Mouse (Mus musculus): ENCODE measurements around the gene Cnbp. TPM values are rescaled to one million over a fixed set of nuclear protein-coding genes. Genes with fewer than 3 reads are reported as not detected.

The Cnbp gene
- 100 to 1,000 TPM; 475 to 511 TPM for total RNA-seq (2021)
- long read RNA-seq, experiment 1, transcript Cnbp-203 (5 exons, 1,661 nt), result minor isoform, 217 of 974 reads
- long read RNA-seq, experiment 1, transcript Cnbp-208 (5 exons, 2,175 nt), result major isoform, 446 of 974 reads
- long read RNA-seq, experiment 1, transcript Cnbp-201 (5 exons, 2,178 nt), result minor isoform, 135 of 974 reads
- long read RNA-seq, experiment 1, transcript Cnbp-209 (5 exons, 1,614 nt), result minor isoform, 19 of 974 reads
- long read RNA-seq, experiment 1, partial matches to known transcripts, result 5 of 974 reads
- long read RNA-seq, experiment 1, other reads (novel, unspliced or antisense), result 137 of 974 reads
- long read RNA-seq, experiment 2, transcript Cnbp-209 (5 exons, 1,614 nt), result minor isoform, 15 of 1,074 reads
- long read RNA-seq, experiment 2, transcript Cnbp-208 (5 exons, 2,175 nt), result major isoform, 477 of 1,074 reads
- long read RNA-seq, experiment 2, transcript Cnbp-201 (5 exons, 2,178 nt), result minor isoform, 179 of 1,074 reads
- long read RNA-seq, experiment 2, transcript Cnbp-203 (5 exons, 1,661 nt), result minor isoform, 248 of 1,074 reads
- long read RNA-seq, experiment 2, partial matches to known transcripts, result 5 of 1,074 reads
- long read RNA-seq, experiment 2, other reads (novel, unspliced or antisense), result 134 of 1,074 reads

- peak; percentile 99 for DNase-seq
- intact Hi-C loops (cut with DNase I), result loop anchor here (5.0 kb wide), 1 partner anchor 36 kb away; the partner anchor contains the start of gene Copg1
- Histone ChIP-seq H3K27ac (peak within 1 kb of the TSS; percentile 100), H3K4me3 (peak within 1 kb of the TSS; percentile 96)
- no peak for TF ChIP-seq CTCF (IDR thresholded peaks at IDR 0.05)
Observed at GRCm38 (mm10) chr6:87850900-87851614, at the start of gene Cnbp. Gene Cnbp (minus strand): TSS chr6:87851106.

GRCm38 (mm10) chr6:87898028-87898427 lies 47.1 kb upstream of the Cnbp start:
- TF ChIP-seq CTCF (IDR thresholded peaks at IDR 0.05), result no peak
- no peak overlapping the region for H3K27ac ChIP-seq
- no peak overlapping the region for H3K4me3 ChIP-seq
- DNase-seq, result no peak
- intact Hi-C loops (cut with DNase I), result no loop called here

- no peak overlapping the region for H3K4me3 ChIP-seq
- no peak overlapping the region for H3K27ac ChIP-seq
- no peak for TF ChIP-seq CTCF (IDR thresholded peaks at IDR 0.05)
- DNase-seq, result no peak
- intact Hi-C loops (cut with DNase I), result loop anchor here (5.0 kb wide), 1 partner anchor 98 kb away; no protein-coding TSS in a partner anchor
Observed at GRCm38 (mm10) chr6:87893931-87894330, 43.0 kb upstream of the Cnbp start.

- Histone ChIP-seq H3K4me3 (peak within 1 kb of the TSS; percentile 85), H3K27ac (peak within 1 kb of the TSS; percentile 91)
- intact Hi-C loops (cut with DNase I), result loop anchor here (2.0 to 5.0 kb wide), 2 partner anchors 35 to 49 kb away; partner anchors contain the start of genes Cnbp and Isy1
- TF ChIP-seq CTCF (IDR thresholded peaks at IDR 0.05), result peak; percentile 99
- DNase-seq, result peak; percentile 100
Observed at GRCm38 (mm10) chr6:87887594-87888233, 36.8 kb upstream of the Cnbp start, which contains the start of gene Copg1. Gene Copg1 (plus strand): TSS chr6:87887814.

DNA sequence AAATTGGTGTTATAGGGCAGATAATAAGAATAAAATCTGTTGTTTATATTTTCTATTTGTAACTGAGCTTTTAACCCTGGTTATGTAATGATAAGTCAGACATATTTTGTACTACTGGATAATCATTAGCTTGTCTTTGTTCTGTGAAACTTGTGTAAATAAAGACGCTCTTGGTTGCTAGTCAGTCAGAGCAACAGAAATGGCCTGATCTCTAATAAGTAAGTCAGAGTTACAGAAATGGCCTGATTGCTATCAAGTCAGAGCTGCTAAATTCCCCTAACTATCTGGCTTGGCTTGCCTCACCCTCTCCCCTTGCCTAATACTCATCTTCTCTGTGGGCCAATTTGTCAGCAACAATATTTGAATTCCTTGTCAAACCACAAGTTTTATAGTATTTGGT lies 35.8 kb upstream of the Cnbp start:
- Histone ChIP-seq H3K4me3 (no peak overlapping the region), H3K27ac (no peak overlapping the region)
- DNase-seq, result no peak
- intact Hi-C loops (cut with DNase I), result loop anchor here (2.0 to 5.0 kb wide), 2 partner anchors 34 to 48 kb away; partner anchors contain the start of genes Cnbp and Isy1
- TF ChIP-seq CTCF (IDR thresholded peaks at IDR 0.05), result no peak

- intact Hi-C loops (cut with DNase I), result no loop called here
- no peak for DNase-seq
- no peak overlapping the region for H3K27ac ChIP-seq
- TF ChIP-seq CTCF (IDR thresholded peaks at IDR 0.05), result no peak
- H3K4me3 ChIP-seq, result no peak overlapping the region
Observed at GRCm38 (mm10) chr6:87882816-87883215, 31.9 kb upstream of the Cnbp start.

DNA sequence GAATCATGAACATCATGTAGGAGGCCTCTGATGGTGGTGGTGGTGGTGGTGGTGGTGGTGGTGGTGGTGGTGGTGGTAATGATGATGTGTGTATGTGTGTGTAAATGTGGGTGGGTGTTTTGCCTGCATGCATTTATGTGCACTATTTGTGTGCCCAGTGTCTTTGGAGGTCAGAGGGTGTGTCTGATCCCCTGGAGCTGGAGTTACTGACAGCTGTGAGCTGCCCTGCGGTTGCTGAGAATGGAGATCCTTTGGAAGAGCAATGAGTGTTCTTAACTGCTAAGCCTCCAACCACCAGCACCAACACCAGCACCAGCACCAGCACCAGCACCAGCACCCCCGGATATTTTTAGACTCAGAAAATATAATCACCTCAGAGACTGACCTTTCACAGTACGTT lies 31.3 kb upstream of the Cnbp start:
- Histone ChIP-seq H3K4me3 (no peak overlapping the region), H3K27ac (no peak overlapping the region)
- TF ChIP-seq CTCF (IDR thresholded peaks at IDR 0.05), result no peak
- no peak for DNase-seq
- intact Hi-C loops (cut with DNase I), result no loop called here

DNA sequence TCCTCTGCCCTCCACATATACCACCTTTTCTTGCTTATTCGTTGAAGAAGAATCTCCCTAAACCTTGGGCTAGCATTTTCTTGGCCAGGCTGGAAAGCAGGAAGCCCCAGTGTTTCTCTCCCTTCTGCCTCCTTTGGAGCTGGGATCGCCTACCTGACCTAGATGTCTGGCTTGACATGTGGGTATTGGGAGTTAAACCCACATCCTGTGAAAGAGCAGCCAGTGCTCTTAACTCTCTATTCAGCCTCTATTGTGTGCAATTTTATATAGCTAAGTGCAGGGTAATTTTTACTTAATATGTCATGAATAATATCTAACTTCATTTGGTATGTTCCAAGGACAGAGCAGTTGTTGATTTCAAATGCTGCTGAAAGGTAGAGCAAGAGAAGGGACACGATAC lies 28.7 kb upstream of the Cnbp start:
- no peak for TF ChIP-seq CTCF (IDR thresholded peaks at IDR 0.05)
- Histone ChIP-seq H3K27ac (no peak overlapping the region), H3K4me3 (no peak overlapping the region)
- DNase-seq, result no peak
- intact Hi-C loops (cut with DNase I), result no loop called here

GRCm38 (mm10) chr6:87879010-87879409 lies 28.1 kb upstream of the Cnbp start:
- no peak overlapping the region for H3K27ac ChIP-seq
- DNase-seq, result no peak
- no peak for TF ChIP-seq CTCF (IDR thresholded peaks at IDR 0.05)
- intact Hi-C loops (cut with DNase I), result no loop called here
- no peak overlapping the region for H3K4me3 ChIP-seq

DNA sequence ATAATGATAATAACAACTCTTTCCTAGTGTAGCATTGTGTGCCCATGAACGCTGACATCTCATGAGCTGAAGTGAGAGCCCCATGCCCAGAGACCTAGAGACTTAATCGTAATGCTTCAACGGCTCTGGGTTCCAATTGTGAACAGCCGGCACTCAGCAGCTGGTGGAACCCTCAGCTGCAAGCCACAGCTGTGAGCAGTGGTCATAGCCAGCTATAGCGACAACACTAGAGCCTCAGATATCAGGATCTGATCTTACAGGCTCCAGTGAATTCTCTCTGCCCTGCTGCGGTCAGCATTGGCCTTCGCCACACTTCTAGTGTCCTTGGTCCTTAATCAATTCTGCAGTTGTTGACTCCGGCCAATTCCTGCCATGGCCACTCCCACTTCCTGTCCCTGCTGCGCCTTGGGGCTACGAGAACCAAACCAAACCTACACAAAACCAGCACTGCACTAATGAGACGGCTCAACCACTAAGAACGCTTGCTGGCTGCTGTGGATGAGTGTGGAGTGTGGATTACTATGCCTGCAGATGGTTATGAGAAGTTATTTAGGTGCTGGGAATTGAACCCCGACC lies 25.2 kb upstream of the Cnbp start:
- peak overlapping the region; percentile 41 for H3K4me3 ChIP-seq
- peak; percentile 65 for DNase-seq
- TF ChIP-seq CTCF (IDR thresholded peaks at IDR 0.05), result no peak
- intact Hi-C loops (cut with DNase I), result no loop called here
- peak overlapping the region; percentile 94 for H3K27ac ChIP-seq

GRCm38 (mm10) chr6:87875562-87875961 lies 24.7 kb upstream of the Cnbp start:
- intact Hi-C loops (cut with DNase I), result no loop called here
- DNase-seq, result peak; percentile 42
- H3K27ac ChIP-seq, result peak overlapping the region; percentile 94
- peak overlapping the region; percentile 41; the same call in 1 of the 2 replicates for H3K4me3 ChIP-seq
- no peak for TF ChIP-seq CTCF (IDR thresholded peaks at IDR 0.05)

GRCm38 (mm10) chr6:87875083-87875482 lies 24.2 kb upstream of the Cnbp start:
- DNase-seq, result peak; percentile 95
- Histone ChIP-seq H3K27ac (peak overlapping the region; percentile 94), H3K4me3 (no peak overlapping the region)
- TF ChIP-seq CTCF (IDR thresholded peaks at IDR 0.05), result no peak
- intact Hi-C loops (cut with DNase I), result no loop called here
